Mouse (Mus musculus) hindbrain, embryonic 14.5 days (tissue): Measurements from ENCODE around the gene Crispld2. TPM values are rescaled to one million over a fixed set of nuclear protein-coding genes. Genes with fewer than 3 reads are reported as not detected.

Experiments
- ATAC-seq: fragments of 200-750 bp; cut with Nextera tagmentation; 2 replicates; pipeline ENCODE4 v1.8.0; 2017; ENCODE audit warnings: moderate number of reproducible peaks, mild to moderate bottlenecking, moderate TSS enrichment, moderate library complexity; ENCODE audit not compliant: low FRiP score
- DNase-seq: peaks from one replicate; pipeline ENCODE4 v3.0.0-alpha.2; 2015; ENCODE audit warnings: low spot score
- H3K27ac ChIP-seq: fragments of 300-500 bp; sonication (generic); 2 replicates; pipeline ENCODE4 v1.5.1; 2014; ENCODE audit warnings: mild to moderate bottlenecking, moderate library complexity
- H3K27me3 ChIP-seq: fragments of 300-500 bp; sonication (generic); 2 replicates; pipeline ENCODE4 v1.6.1; 2014; ENCODE audit warnings: mild to moderate bottlenecking, low read length, mixed read lengths; ENCODE audit not compliant: control insufficient read depth, insufficient read depth
- H3K36me3 ChIP-seq: fragments of 300-500 bp; sonication (generic); replicated peaks from 2 replicates; pipeline ENCODE4 v1.6.1; 2014; ENCODE audit not compliant: control insufficient read depth, insufficient read depth
- H3K4me1 ChIP-seq: fragments of 300-500 bp; sonication (generic); replicated peaks from 2 replicates; pipeline ENCODE4 v1.6.1; 2014; ENCODE audit warnings: antibody characterized with exemption, low read length, mixed read lengths; ENCODE audit not compliant: control insufficient read depth, insufficient read depth
- H3K4me2 ChIP-seq: fragments of 300-500 bp; sonication (generic); replicated peaks from 2 replicates; pipeline ENCODE4 v1.6.1; 2014; ENCODE audit warnings: mild to moderate bottlenecking, moderate library complexity
- H3K4me3 ChIP-seq: fragments of 300-500 bp; sonication (generic); replicated peaks from 2 replicates; pipeline ENCODE4 v1.5.1; 2014; ENCODE audit warnings: mild to moderate bottlenecking, low read length
- H3K9ac ChIP-seq: fragments of 300-500 bp; sonication (generic); 2 replicates; pipeline ENCODE4 v1.6.1; 2014
- H3K9me3 ChIP-seq: fragments of 300-500 bp; sonication (generic); 2 replicates; pipeline ENCODE4 v1.6.1; 2016; ENCODE audit warnings: low read length; ENCODE audit not compliant: control insufficient read depth
- WGBS: fragments of 180-500 bp; shearing (Covaris S2); extraction: QIAGEN DNeasy Blood & Tissue Kit; methylation state at CpG from one replicate; pipeline ENCODE4 v1.1.7; 2014; 5-methylcytosine and 5-hydroxymethylcytosine counted together
- polyA plus RNA-seq: library from polyadenylated mRNA; unstranded; fragments of >200 nt; fragmentation: Nextera tagmentation; extraction: Ambion mirVana; gene quantifications from 2 replicates; pipeline ENCODE4 v1.2.1, GENCODE M21; 2014

Crispld2 gene
- polyA plus RNA-seq, 1 experiment from 2014 or later: 2.0 TPM

DNA sequence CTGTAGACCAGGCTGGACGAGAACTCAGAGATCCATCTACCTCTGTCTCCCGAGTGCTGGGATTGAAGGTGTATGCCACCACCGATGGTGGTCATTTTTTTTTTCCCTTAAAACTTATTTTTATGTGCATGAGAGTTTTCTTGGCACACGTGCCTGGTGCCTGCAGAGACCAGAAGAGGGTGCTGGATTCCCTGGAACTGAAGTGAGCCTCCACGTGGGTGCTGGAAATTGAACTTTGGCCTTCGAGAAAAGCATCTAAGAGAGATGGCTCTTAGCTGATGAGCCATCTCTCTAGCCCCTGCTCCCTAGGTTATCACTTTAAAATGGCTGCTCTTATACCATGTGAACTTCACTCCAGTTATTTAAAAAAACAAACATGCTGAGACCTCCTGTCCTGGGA is 82.3 kb downstream of the Crispld2 start:
- H3K36me3 ChIP-seq: no peaks in the 10 kb centered on the region
- DNase-seq (no peak), ATAC-seq (no peak)
- no peak overlapping the region for H3K27ac ChIP-seq
- H3K9ac ChIP-seq: no peak overlapping the region
- H3K27me3 ChIP-seq: no peaks in the 10 kb centered on the region
- no peak overlapping the region for H3K4me3 ChIP-seq
- H3K4me1 ChIP-seq: no peaks in the 10 kb centered on the region
- WGBS: 78% methylated on average over 6 of the region's 6 CpGs
- H3K4me2 ChIP-seq: no peak overlapping the region
- no peaks in the 10 kb centered on the region for H3K9me3 ChIP-seq

DNA sequence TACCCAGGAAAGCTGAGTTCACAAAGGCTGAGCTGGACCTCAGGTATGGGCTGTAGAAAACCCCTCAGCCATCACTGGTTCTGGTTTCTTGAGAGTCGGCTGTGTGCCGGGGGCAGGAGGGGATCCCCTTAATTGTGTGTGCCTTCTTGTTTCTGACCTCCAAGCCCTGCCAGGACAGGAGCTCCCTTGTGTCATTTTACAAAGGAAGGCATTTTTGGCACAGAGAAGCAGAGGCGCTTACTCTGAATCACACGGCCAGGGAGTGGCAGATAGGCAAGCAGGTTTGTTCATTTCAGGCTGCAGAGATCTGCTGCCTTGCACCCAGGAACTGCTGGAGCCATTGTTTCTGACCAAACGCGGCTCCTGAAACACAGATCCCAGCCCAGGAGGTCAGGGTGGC is 83.1 kb downstream of the Crispld2 start:
- Histone ChIP-seq H3K4me3 (no peak overlapping the region), H3K4me1 (no peaks in the 10 kb centered on the region), H3K9me3 (no peaks in the 10 kb centered on the region), H3K4me2 (no peak overlapping the region), H3K27me3 (no peaks in the 10 kb centered on the region), H3K36me3 (0 out of 2 replicates have a peak, but pooled peaks cover 3% of the 10 kb centered on the region), H3K9ac (no peak overlapping the region), H3K27ac (no peak overlapping the region)
- ATAC-seq (no peak), DNase-seq (no peak)
- 45% methylated on average over 6 of the region's 6 CpGs for WGBS

DNA sequence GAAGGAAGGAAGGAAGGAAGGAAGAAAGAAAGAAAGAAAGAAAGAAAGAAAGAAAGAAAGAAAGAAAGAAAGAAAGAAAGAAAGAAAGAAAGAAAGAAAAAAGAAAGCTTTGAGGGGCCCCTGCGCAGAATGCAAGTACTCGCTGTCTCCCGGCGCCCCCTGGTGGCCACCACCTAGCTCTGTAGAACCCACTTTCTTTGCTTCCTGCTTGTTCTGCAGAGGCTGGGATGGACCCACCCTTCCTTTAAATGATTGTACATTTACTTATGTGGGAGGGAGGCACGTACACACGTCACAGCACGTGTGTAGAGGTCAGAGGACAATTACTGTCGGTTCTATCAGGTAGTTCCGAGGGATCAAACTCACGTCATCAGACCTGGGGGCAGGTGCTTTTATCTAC is 85.8 kb downstream of the Crispld2 start:
- no peak overlapping the region for H3K4me2 ChIP-seq
- ATAC-seq (no peak), DNase-seq (peak; percentile 84)
- H3K4me3 ChIP-seq: no peak overlapping the region
- H3K27me3 ChIP-seq: no peaks in the 10 kb centered on the region
- no peak overlapping the region for H3K9ac ChIP-seq
- no peaks in the 10 kb centered on the region for H3K9me3 ChIP-seq
- no peak overlapping the region for H3K27ac ChIP-seq
- peaks cover 30% of the 10 kb centered on the region for H3K36me3 ChIP-seq
- H3K4me1 ChIP-seq: no peaks in the 10 kb centered on the region
- WGBS: 19% methylated on average over 10 of the region's 10 CpGs

DNA sequence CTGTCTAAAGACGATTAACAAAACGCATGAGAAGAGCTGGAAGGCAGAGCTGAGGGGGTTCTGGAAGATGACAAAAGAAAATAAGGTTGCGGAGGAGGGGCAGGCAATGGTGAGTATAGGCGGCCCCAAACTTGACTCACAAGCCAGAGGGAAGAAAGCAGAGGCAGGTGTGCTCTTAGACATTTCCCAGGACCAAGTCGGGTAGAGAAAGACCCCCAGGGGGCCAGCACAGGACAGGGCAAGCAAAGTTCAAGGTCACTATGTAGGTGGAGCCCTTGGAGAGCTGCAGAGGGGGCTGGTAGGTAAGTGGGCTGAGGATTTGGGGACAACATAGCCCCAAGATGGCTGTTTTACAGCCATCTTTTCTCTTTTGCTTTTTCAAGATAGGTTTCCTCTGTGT is 87.1 kb downstream of the Crispld2 start:
- H3K27ac ChIP-seq: no peak overlapping the region
- H3K9me3 ChIP-seq: no peaks in the 10 kb centered on the region
- no peak for DNase-seq
- peaks cover 40% of the 10 kb centered on the region for H3K36me3 ChIP-seq
- H3K4me2 ChIP-seq: no peak overlapping the region
- WGBS: 56% methylated on average over 5 of the region's 5 CpGs
- ATAC-seq: no peak
- H3K4me3 ChIP-seq: no peak overlapping the region
- no peaks in the 10 kb centered on the region for H3K27me3 ChIP-seq
- no peak overlapping the region for H3K9ac ChIP-seq
- H3K4me1 ChIP-seq: no peaks in the 10 kb centered on the region

DNA sequence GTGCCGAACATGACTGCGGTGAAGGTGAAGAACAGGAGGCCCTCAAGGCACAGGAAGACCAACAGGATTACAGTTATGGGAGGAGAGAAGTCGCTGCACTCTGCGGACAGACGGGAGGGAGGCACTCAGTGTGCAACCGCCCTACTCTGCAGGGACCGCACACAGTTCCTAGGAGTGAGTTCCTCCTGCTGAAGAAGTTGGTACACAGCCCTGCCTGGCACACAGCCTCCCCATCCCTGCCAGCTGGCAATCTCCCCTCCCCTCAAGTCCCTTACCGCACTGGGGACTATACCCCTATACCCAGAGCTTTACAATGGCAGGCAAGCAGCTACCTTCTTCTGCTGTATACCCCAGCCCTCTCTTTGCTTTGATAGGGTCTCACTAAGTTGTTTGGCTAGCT is 91.0 kb downstream of the Crispld2 start:
- 91% methylated on average over 8 of the region's 8 CpGs for WGBS
- H3K4me2 ChIP-seq: no peak overlapping the region
- H3K4me3 ChIP-seq: no peak overlapping the region
- H3K4me1 ChIP-seq: no peaks in the 10 kb centered on the region
- H3K36me3 ChIP-seq: peaks cover 78% of the 10 kb centered on the region
- no peaks in the 10 kb centered on the region for H3K9me3 ChIP-seq
- H3K27ac ChIP-seq: no peak overlapping the region
- DNase-seq: no peak
- ATAC-seq: no peak
- H3K9ac ChIP-seq: no peak overlapping the region
- no peaks in the 10 kb centered on the region for H3K27me3 ChIP-seq

DNA sequence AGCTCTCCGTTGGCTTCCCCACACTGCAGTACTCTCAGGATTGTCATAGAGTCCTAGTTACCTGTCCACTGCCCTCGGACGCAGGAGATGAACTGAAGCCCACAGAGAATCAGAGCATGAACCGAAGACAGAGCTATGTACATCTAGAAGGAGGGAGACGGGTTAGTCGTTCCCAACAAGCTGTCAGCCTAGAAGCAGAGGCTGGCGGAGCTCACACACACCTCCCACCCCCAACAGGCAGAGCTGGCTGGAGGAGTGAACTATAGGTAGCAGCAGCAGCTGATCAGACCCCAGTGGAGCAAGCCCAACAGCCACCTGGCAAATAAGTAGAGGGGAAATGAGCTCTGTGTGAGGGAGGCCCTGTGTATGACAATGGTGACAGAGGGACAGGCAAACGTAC is 92.5 kb downstream of the Crispld2 start:
- no peak overlapping the region for H3K4me2 ChIP-seq
- no peak for ATAC-seq
- H3K27me3 ChIP-seq: no peaks in the 10 kb centered on the region
- peaks cover 86% of the 10 kb centered on the region for H3K36me3 ChIP-seq
- H3K4me1 ChIP-seq: no peaks in the 10 kb centered on the region
- H3K9ac ChIP-seq: no peak overlapping the region
- WGBS: 93% methylated on average over 8 of the region's 8 CpGs
- no peak overlapping the region for H3K27ac ChIP-seq
- no peak overlapping the region for H3K4me3 ChIP-seq
- DNase-seq: no peak
- H3K9me3 ChIP-seq: no peaks in the 10 kb centered on the region

DNA sequence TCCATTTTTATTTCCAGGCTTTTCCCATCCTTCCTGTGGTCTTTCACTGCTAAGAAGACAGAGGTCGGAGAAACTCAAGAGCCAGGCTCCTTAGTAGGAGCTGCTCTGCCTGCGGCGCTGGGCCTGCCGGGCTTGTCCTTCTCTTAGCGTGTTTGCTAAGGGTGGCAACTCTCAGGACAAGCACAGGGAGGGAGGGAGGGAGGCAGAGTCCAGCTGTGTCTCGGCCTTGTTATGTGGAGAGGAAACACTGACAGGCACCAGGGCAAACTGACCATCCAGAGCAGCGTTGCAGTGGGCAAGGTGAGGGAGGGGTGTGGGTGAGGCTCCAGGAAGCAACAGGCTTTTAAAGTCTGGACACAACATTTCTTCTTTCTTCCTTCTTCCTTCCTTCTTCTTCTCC is 97.3 kb downstream of the Crispld2 start:
- ATAC-seq: no peak
- WGBS: 84% methylated on average over 7 of the region's 7 CpGs
- DNase-seq: no peak
- H3K4me2 ChIP-seq: no peak overlapping the region
- no peak overlapping the region for H3K9ac ChIP-seq
- H3K36me3 ChIP-seq: peaks cover 78% of the 10 kb centered on the region
- H3K4me1 ChIP-seq: no peaks in the 10 kb centered on the region
- H3K4me3 ChIP-seq: no peak overlapping the region
- no peaks in the 10 kb centered on the region for H3K27me3 ChIP-seq
- H3K27ac ChIP-seq: no peak overlapping the region
- no peaks in the 10 kb centered on the region for H3K9me3 ChIP-seq

DNA sequence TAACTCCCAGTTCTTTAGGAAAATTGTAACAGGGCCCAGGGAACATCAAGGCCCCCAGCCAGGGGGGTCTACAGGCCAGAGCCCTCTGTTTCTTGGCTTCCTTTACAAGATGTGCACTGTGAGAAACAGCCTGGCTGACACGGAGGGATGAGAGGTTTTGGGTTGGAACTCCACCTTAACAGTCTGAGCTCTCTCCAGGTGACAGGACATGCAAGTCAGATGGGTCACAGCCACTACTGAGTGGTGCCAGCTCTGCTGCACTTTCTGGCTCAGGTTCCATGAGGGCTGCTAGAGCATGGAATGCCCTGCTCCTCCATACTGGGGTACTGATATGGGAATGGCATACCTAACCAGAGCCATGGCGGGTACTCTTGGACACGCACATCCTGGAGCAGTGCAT is 98.8 kb downstream of the Crispld2 start:
- DNase-seq: no peak
- Histone ChIP-seq H3K4me1 (no peaks in the 10 kb centered on the region), H3K9ac (no peak overlapping the region), H3K36me3 (peaks cover 63% of the 10 kb centered on the region), H3K27ac (no peak overlapping the region), H3K4me2 (no peak overlapping the region), H3K4me3 (no peak overlapping the region), H3K9me3 (no peaks in the 10 kb centered on the region), H3K27me3 (no peaks in the 10 kb centered on the region)
- 93% methylated on average over 3 of the region's 3 CpGs for WGBS
- no peak for ATAC-seq

DNA sequence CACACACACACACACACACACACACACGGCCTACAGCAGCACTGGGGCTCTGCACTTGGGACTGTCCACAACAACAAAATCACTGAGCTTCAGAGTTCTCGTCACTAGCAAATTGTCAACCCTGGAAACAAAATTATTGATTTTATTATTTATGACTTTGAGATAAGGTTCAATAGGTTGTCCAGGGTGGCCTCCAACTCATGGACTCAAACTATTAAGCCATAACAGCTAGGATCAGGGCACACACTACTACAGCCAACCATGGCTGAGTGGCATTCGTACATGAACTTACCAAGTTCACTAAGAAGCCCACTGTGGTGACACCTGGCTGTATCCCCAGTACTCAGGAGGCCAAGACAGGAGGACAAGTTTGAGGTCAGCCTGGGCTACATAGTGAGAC is 100.9 kb downstream of the Crispld2 start:
- H3K4me2 ChIP-seq: no peak overlapping the region
- no peak overlapping the region for H3K27ac ChIP-seq
- DNase-seq (no peak), ATAC-seq (no peak)
- H3K4me1 ChIP-seq: no peaks in the 10 kb centered on the region
- no peaks in the 10 kb centered on the region for H3K9me3 ChIP-seq
- H3K36me3 ChIP-seq: peaks cover 43% of the 10 kb centered on the region
- H3K4me3 ChIP-seq: no peak overlapping the region
- H3K9ac ChIP-seq: no peak overlapping the region
- no peaks in the 10 kb centered on the region for H3K27me3 ChIP-seq
- 97% methylated on average over 3 of the region's 3 CpGs for WGBS

DNA sequence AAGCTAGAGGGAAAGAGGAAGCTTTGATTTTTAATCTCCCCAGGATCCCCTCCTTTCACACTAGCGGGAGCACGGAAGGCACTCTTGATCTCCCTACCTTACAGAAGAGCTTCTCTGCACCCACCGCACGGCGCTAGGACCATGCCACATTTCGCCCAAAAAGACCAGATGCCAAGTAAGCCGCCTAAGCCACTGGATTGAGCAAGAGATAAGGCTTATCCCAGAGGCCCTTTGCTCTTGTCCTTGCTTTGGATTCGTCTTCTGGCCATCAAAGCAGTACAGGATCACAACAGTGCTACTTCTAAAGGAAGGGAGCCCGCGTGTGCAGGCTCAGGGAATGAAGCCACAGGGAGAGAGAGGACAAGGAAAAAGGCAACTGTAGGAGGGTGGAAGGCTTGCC is 102.6 kb downstream of the Crispld2 start:
- ATAC-seq (no peak), DNase-seq (no peak)
- Histone ChIP-seq H3K9ac (no peak overlapping the region), H3K4me3 (no peak overlapping the region), H3K4me1 (peaks cover 5% of the 10 kb centered on the region; the same call in 1 of the 2 replicates), H3K9me3 (no peaks in the 10 kb centered on the region), H3K27ac (no peak overlapping the region), H3K36me3 (peaks cover 37% of the 10 kb centered on the region), H3K4me2 (no peak overlapping the region), H3K27me3 (no peaks in the 10 kb centered on the region)
- 90% methylated on average over 10 of the region's 10 CpGs for WGBS
